Mouse (Mus musculus) heart, postnatal 25 days (tissue): ENCODE results near the gene Spint1. TPM values are rescaled to one million over a fixed set of nuclear protein-coding genes. Genes with fewer than 3 reads are reported as not detected.

ENCODE experiments used
- DNase-seq: peaks from one replicate; pipeline ENCODE4 v3.0.0; 2022; ENCODE audit warnings: low spot score
- intact Hi-C: fragments of 180-260 bp; cut with DNase I; formaldehyde crosslinking; loops from one replicate; pipeline ENCODE4 v1.15.1; 2025
- total RNA-seq, 2 experiments: library from RNA; stranded (reverse); gene quantifications; 2 replicates each; pipeline ENCODE4 v1.2.3; 2021

Spint1 gene
- total RNA-seq, 2 experiments from 2014 or later: not detected

GRCm38 (mm10) chr2:119288270-119288882 is 51.2 kb downstream of the Spint1 start, which contains the start of gene Vps18:
Vps18 (plus strand) TSS chr2:119288740.
- peak; percentile 93 for DNase-seq
- intact Hi-C loops: loop anchor here (5.0 kb wide), 1 partner anchor 136 kb away; no protein-coding TSS in a partner anchor

- intact Hi-C loops: loop anchor here (5.0 kb wide), 1 partner anchor 137 kb away; no protein-coding TSS in a partner anchor
- no peak for DNase-seq
Observed at GRCm38 (mm10) chr2:119289014-119289416, 51.9 kb downstream of the Spint1 start.

GRCm38 (mm10) chr2:119292281-119292680 is 55.1 kb downstream of the Spint1 start:
- DNase-seq: no peak
- intact Hi-C loops: loop anchor here (5.0 kb wide), 1 partner anchor 255 kb away; no protein-coding TSS in a partner anchor

GRCm38 (mm10) chr2:119292852-119293251 is 55.7 kb downstream of the Spint1 start:
- intact Hi-C loops: loop anchor here (5.0 kb wide), 1 partner anchor 256 kb away; no protein-coding TSS in a partner anchor
- no peak for DNase-seq

GRCm38 (mm10) chr2:119293311-119293710 is 56.1 kb downstream of the Spint1 start:
- intact Hi-C loops: loop anchor here (5.0 kb wide), 1 partner anchor 256 kb away; no protein-coding TSS in a partner anchor
- no peak for DNase-seq

GRCm38 (mm10) chr2:119293776-119294390 is 56.7 kb downstream of the Spint1 start:
- intact Hi-C loops: loop anchor here (5.0 kb wide), 1 partner anchor 257 kb away; no protein-coding TSS in a partner anchor

GRCm38 (mm10) chr2:119294411-119294810 is 57.2 kb downstream of the Spint1 start:
- DNase-seq: no peak
- intact Hi-C loops: loop anchor here (5.0 kb wide), 1 partner anchor 257 kb away; no protein-coding TSS in a partner anchor

More at GRCm38 (mm10) chr2:119293776-119294390, 56.7 kb downstream of the Spint1 start:
- no peak for DNase-seq

- intact Hi-C loops: loop anchor here (5.0 kb wide), 1 partner anchor 226 kb away; no protein-coding TSS in a partner anchor
- DNase-seq: no peak
Observed at GRCm38 (mm10) chr2:119296756-119297155, 59.6 kb downstream of the Spint1 start.

- intact Hi-C loops: loop anchor here (5.0 kb wide), 1 partner anchor 225 kb away; no protein-coding TSS in a partner anchor
Observed at GRCm38 (mm10) chr2:119297506-119297905, 60.3 kb downstream of the Spint1 start.

GRCm38 (mm10) chr2:119298330-119298729 is 61.2 kb downstream of the Spint1 start:
- no peak for DNase-seq
- intact Hi-C loops: loop anchor here (1.0 to 5.0 kb wide), 3 partner anchors 116 to 224 kb away; no protein-coding TSS in a partner anchor

More at GRCm38 (mm10) chr2:119297506-119297905, 60.3 kb downstream of the Spint1 start:
- DNase-seq: no peak

- intact Hi-C loops: loop anchor here (1.0 to 5.0 kb wide), 3 partner anchors 115 to 223 kb away; no protein-coding TSS in a partner anchor
- DNase-seq: no peak
Observed at GRCm38 (mm10) chr2:119298839-119299238, 61.7 kb downstream of the Spint1 start.

Other genes starting within 250 kb of the Spint1 start
- gene Ccdc32, start 208.0 kb upstream of the Spint1 start, total RNA-seq: 10 to 100 TPM; 10.0 to 13.0 TPM
- gene Rpusd2, start 202.6 kb upstream of the Spint1 start, total RNA-seq: 1 to 10 TPM; 4.2 to 4.8 TPM
- under 1 TPM; 0.34 to 0.75 TPM for gene Knl1, start 190.2 kb upstream of the Spint1 start, total RNA-seq
- gene Rad51, start 124.6 kb upstream of the Spint1 start, total RNA-seq: 1 to 10 TPM; 1.0 to 1.3 TPM
- gene Rmdn3, start 80.3 kb upstream of the Spint1 start, total RNA-seq: 10 to 100 TPM; 18.7 to 20.2 TPM
- gene Gchfr, start 69.6 kb upstream of the Spint1 start, total RNA-seq: 1 to 10 TPM; 4.4 to 6.0 TPM
- gene Gm14137, start 62.9 kb upstream of the Spint1 start, total RNA-seq: under 1 TPM in 1 of 2 experiments, not detected in 1; 0.08 TPM
- gene Zfyve19, start 28.7 kb upstream of the Spint1 start, total RNA-seq: 10 to 100 TPM; 11.8 to 13.8 TPM
- 1 to 10 TPM; 8.2 to 8.3 TPM for gene Dnajc17, start 28.6 kb upstream of the Spint1 start, total RNA-seq
- not detected for gene Ppp1r14d, start 7.5 kb upstream of the Spint1 start, total RNA-seq
- gene Rhov, start 33.9 kb downstream of the Spint1 start, total RNA-seq: not detected
- gene Vps18, start 51.4 kb downstream of the Spint1 start, total RNA-seq: 10 to 100 TPM; 11.9 to 13.0 TPM
- 10 to 100 TPM; 16.7 to 22.5 TPM for gene Dll4, start 88.4 kb downstream of the Spint1 start, total RNA-seq
- gene Chac1, start 113.9 kb downstream of the Spint1 start, total RNA-seq: 1 to 10 TPM; 7.2 to 9.3 TPM
- 10 to 100 TPM in 1 of 2 experiments, 1 to 10 TPM in 1; 10.0 to 11.6 TPM for gene Ino80, start 240.3 kb downstream of the Spint1 start, total RNA-seq